Mouse (Mus musculus): ENCODE results near the gene Dut. TPM values are rescaled to one million over a fixed set of nuclear protein-coding genes. Genes with fewer than 3 reads are reported as not detected.

The Dut gene
- total and polyA plus RNA-seq, 3 experiments = 146 to 331 (median 276) TPM

DNA sequence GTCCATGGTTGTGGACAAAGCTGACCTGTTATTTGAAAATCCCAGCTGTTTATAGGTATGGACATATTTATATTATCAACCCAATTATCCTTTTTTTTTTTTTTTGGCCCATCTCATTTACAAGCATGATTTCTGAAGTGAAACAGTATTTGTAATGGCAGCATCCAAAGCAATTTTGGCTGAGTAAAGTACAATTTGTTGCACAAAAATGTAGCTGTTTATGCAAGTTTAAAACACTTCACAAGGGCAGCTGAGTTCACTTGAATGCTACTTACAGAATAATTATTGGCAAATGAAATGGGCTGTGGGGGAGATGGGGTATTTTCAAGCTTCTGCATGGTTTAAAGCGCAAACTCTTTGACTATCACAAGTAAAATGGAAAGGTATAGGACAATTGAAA, 51.9 kb downstream of the Dut start:
- Histone ChIP-seq H3K4me1 (ENCODE audit: control insufficient read depth in 1 of 2, insufficient read depth in 2 of 2, low read length in 2 of 2) (no peaks in the 10 kb centered on the region), H3K9me3 (replicated peaks; ENCODE audit: insufficient read depth, low read length) (no peaks in the 10 kb centered on the region), H3K79me2 (ENCODE audit: control insufficient read depth, insufficient read depth, low read length, poor library complexity) (no peaks in the 10 kb centered on the region), H3K27ac (ENCODE audit: control insufficient read depth, low read depth, low read length) (no peak overlapping the region), H3K36me3 (ENCODE audit: control insufficient read depth in 1 of 2, insufficient read depth in 2 of 2, low read length in 2 of 2) (no peaks in the 10 kb centered on the region), H3K27me3 (ENCODE audit: control insufficient read depth in 1 of 2, insufficient read depth in 2 of 2, low read length in 2 of 2) (no peaks in the 10 kb centered on the region; a peak in 1 of 4 replicates), H3K4me3 (ENCODE audit: control insufficient read depth in 1 of 2, insufficient read depth in 1 of 2, low read depth in 2 of 2, low read length in 2 of 2) (no peak overlapping the region), H3K9ac (ENCODE audit: control insufficient read depth, low read depth, low read length, poor library complexity, severe bottlenecking) (no peak overlapping the region)
- TF ChIP-seq TAL1 (IDR thresholded peaks at IDR 0.05; ENCODE audit: low read length) = no peak
- no peak for TF ChIP-seq ZC3H11A (IDR thresholded peaks at IDR 0.05; ENCODE audit: low read depth, low read length)
- TF ChIP-seq SMC3 (IDR thresholded peaks at IDR 0.05; ENCODE audit: low read depth, low read length) = no peak
- TF ChIP-seq E2F4 (IDR thresholded peaks at IDR 0.05; ENCODE audit: borderline replicate concordance, low read depth, low read length) = no peak
- no peak for TF ChIP-seq RAD21 (IDR thresholded peaks at IDR 0.05; ENCODE audit: low read depth, low read length)
- TF ChIP-seq MEF2A (IDR thresholded peaks at IDR 0.05; ENCODE audit: extremely low read depth, insufficient replicate concordance, low read depth, low read length, poor library complexity, severe bottlenecking) = no peak
- no peak for TF ChIP-seq GATA1 (IDR thresholded peaks at IDR 0.05; ENCODE audit: low read depth, low read length)
- no peak for TF ChIP-seq MAX (IDR thresholded peaks at IDR 0.05; ENCODE audit: low read length)
- TF ChIP-seq HCFC1 (IDR thresholded peaks at IDR 0.05; ENCODE audit: low read depth, low read length) = no peak
- no peak for TF ChIP-seq RCOR1 (IDR thresholded peaks at IDR 0.05; ENCODE audit: low read depth, low read length)
- TF ChIP-seq MYC (IDR thresholded peaks at IDR 0.05; ENCODE audit: low read depth, low read length) = no peak
- no peak for TF ChIP-seq MYB (IDR thresholded peaks at IDR 0.05; ENCODE audit: low read depth, low read length)
- TF ChIP-seq TBP (IDR thresholded peaks at IDR 0.05; ENCODE audit: low read depth, low read length) = no peak
- TF ChIP-seq EP300 (IDR thresholded peaks at IDR 0.05; ENCODE audit: low read depth in 1 of 2, low read length in 2 of 2) = no peak
- TF ChIP-seq NELFE (IDR thresholded peaks at IDR 0.05; ENCODE audit: low read depth, low read length) = no peak
- TF ChIP-seq POLR2AphosphoS5 (IDR thresholded peaks at IDR 0.05; ENCODE audit: borderline replicate concordance, low read depth, low read length) = no peak
- no peak for TF ChIP-seq CHD2 (IDR thresholded peaks at IDR 0.05; ENCODE audit: low read length)
- TF ChIP-seq SIN3A (IDR thresholded peaks at IDR 0.05; ENCODE audit: low read length) = no peak
- TF ChIP-seq ZKSCAN1 (IDR thresholded peaks at IDR 0.05; ENCODE audit: low read depth, low read length) = no peak
- DNase-seq (ENCODE audit: low read depth, low spot score) = no peak

DNA sequence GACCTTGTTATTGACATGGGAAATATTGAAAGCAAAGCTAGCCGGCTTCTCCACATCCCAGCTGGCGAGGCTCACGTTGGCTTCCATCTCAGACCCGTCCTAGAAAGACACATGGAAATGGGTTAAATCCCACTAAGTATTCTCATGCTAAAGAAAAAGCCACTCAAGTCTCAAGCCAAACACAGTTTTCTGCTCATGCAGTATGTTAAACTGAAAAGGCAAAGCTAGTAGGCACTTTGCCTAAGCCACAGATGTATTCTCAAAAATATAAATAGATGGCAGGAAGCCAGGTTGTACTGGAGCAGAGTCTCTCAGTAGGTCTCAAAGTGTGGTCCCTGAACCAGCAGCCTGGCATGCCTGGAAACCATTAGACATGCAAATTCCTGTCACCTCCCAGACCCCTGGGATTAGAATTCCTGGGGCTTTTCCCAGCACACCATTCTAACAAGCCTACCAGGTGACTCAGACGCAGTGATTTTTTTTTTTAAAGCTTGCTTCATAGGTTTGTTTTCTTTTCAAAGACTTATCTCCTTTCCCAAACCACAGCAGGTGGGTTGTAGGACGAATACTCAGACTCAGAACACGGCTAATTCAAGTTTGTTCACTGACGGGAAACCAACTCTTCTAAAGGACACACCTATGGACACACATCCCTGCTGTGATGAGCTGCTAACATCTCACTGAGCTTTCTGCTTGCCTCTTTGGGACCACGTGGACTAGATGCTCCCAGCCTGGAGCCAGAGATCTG, 55.1 kb downstream of the Dut start:
- DNase-seq (ENCODE audit: low read depth, low spot score) = no peak

More for the DNA sequence above, 55.1 kb downstream of the Dut start:
- Histone ChIP-seq H3K9ac (ENCODE audit: control insufficient read depth, low read depth, low read length, poor library complexity, severe bottlenecking) (no peak overlapping the region), H3K4me1 (ENCODE audit: control insufficient read depth in 1 of 2, insufficient read depth in 2 of 2, low read length in 2 of 2) (no peaks in the 10 kb centered on the region), H3K9me3 (replicated peaks; ENCODE audit: insufficient read depth, low read length) (no peaks in the 10 kb centered on the region), H3K27me3 (ENCODE audit: control insufficient read depth in 1 of 2, insufficient read depth in 2 of 2, low read length in 2 of 2) (no peaks in the 10 kb centered on the region; a peak in 1 of 4 replicates), H3K79me2 (ENCODE audit: control insufficient read depth, insufficient read depth, low read length, poor library complexity) (no peaks in the 10 kb centered on the region), H3K4me3 (ENCODE audit: control insufficient read depth in 1 of 2, insufficient read depth in 1 of 2, low read depth in 2 of 2, low read length in 2 of 2) (no peak overlapping the region), H3K36me3 (ENCODE audit: control insufficient read depth in 1 of 2, insufficient read depth in 2 of 2, low read length in 2 of 2) (no peaks in the 10 kb centered on the region), H3K27ac (ENCODE audit: control insufficient read depth, low read depth, low read length) (no peak overlapping the region)
- TF ChIP-seq ETS1 (IDR thresholded peaks at IDR 0.05; ENCODE audit: low read depth, low read length) = no peak
- no peak for TF ChIP-seq MYC (IDR thresholded peaks at IDR 0.05; ENCODE audit: low read depth, low read length)
- TF ChIP-seq TBP (IDR thresholded peaks at IDR 0.05; ENCODE audit: low read depth, low read length) = no peak
- TF ChIP-seq USF2 (IDR thresholded peaks at IDR 0.05; ENCODE audit: borderline replicate concordance in 1 of 2, insufficient read depth in 1 of 2, low read depth in 1 of 2, low read length in 2 of 2) = no peak
- no peak for TF ChIP-seq MAX (IDR thresholded peaks at IDR 0.05; ENCODE audit: low read length)
- TF ChIP-seq MAFK (IDR thresholded peaks at IDR 0.05; ENCODE audit: borderline replicate concordance, low read depth, low read length) = no peak
- no peak for TF ChIP-seq NELFE (IDR thresholded peaks at IDR 0.05; ENCODE audit: low read depth, low read length)
- no peak for TF ChIP-seq ZKSCAN1 (IDR thresholded peaks at IDR 0.05; ENCODE audit: low read depth, low read length)
